Mouse (Mus musculus): ENCODE results near the gene Ofd1.

Gene Ofd1

GRCm38 (mm10) chrX:166359927-166360440 is 80.5 kb downstream of the Ofd1 start:
- DNase-seq (ENCODE audit: low spot score in 2 of 2): no peak

- no peak for DNase-seq (ENCODE audit: low spot score in 2 of 2)
These were observed 81.5 kb downstream of the Ofd1 start for GRCm38 (mm10) chrX:166358955-166359354.

- no peak for DNase-seq (ENCODE audit: low spot score in 2 of 2)
These were observed 84.2 kb downstream of the Ofd1 start for GRCm38 (mm10) chrX:166356276-166356675.

DNA sequence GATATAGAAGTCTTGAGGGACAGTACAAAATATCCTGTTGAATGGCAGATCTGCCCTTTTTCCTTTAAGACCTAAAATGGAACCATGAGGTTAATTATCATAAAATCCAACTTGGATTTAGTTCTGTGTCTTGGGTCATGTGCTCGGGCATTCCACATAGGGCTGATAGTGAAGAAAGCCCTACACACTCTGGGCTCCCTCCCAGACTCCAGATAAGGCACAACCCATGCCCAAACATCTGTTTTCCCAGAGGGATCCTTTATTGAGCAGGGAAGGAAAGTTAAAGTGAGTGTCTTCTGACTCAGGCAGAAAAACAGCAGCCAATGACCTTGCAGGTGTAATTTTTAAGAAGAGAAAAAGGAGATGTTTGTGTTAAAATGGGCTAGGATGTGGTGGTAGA is 85.6 kb downstream of the Ofd1 start:
- DNase-seq (ENCODE audit: low spot score in 2 of 2): no peak

- DNase-seq (ENCODE audit: low spot score in 2 of 2): no peak
These were observed 87.1 kb downstream of the Ofd1 start for GRCm38 (mm10) chrX:166353412-166353811.

DNA sequence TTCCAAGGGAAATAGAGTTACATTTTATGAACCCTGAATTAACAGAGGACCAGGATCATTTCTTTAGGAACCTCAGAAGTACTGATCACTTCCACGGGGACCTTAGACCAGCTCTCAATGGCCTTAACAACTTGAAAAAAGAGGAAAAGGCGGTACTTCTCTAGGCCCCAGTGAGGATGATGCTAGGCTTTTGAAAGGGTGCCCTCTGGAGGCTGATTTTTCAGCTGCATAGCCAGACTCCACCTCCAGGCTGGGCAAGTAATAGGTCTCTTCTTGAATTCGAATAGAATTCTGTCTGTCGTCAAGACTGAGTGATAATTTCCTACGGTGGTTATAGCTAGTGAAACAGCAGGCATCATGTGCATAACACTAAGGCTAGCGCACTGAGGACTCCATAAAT is 88.7 kb downstream of the Ofd1 start:
- peak in 1 of 2 experiments; percentile 82 for DNase-seq (ENCODE audit: low spot score in 2 of 2)

DNA sequence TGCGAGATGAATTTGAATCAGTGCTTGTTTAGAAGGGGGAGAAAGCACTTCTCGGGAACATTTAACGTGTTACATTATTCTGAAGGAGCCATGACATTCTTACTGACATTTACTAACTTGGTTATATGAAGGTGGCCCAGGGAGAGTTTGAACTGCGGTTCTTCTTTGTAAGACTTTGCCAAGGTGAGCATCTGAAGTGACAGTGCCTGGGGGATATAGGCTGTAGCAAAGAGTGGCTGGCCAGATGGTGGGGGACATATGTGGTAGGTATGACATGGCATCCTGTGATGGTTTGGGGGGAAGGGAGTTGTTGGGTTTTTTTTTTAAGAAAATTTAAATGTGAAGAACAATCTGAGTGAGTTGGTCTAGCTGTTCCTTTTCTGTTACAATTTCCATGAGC is 91.9 kb downstream of the Ofd1 start:
- no peak for DNase-seq (ENCODE audit: low spot score in 2 of 2)

DNA sequence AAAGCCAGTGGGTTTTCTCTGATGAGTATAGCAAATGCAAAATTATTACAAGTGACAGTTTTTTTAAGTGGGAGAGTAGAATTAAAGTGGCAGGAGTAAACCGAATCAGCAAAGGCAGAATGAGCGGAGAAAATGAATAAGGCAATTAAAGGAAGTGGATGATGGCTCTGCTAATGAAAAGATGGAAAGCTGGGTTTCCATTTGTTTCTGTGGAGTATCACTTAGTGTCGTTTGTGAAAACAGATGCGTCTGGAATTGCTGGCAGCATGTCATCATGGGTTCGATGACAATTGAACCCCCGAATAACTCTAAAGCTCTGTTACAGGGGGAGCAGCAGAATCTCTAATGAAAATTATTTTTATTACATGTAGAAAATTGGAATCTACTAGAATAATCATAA is 92.4 kb downstream of the Ofd1 start:
- DNase-seq (ENCODE audit: low spot score in 2 of 2): no peak

DNA sequence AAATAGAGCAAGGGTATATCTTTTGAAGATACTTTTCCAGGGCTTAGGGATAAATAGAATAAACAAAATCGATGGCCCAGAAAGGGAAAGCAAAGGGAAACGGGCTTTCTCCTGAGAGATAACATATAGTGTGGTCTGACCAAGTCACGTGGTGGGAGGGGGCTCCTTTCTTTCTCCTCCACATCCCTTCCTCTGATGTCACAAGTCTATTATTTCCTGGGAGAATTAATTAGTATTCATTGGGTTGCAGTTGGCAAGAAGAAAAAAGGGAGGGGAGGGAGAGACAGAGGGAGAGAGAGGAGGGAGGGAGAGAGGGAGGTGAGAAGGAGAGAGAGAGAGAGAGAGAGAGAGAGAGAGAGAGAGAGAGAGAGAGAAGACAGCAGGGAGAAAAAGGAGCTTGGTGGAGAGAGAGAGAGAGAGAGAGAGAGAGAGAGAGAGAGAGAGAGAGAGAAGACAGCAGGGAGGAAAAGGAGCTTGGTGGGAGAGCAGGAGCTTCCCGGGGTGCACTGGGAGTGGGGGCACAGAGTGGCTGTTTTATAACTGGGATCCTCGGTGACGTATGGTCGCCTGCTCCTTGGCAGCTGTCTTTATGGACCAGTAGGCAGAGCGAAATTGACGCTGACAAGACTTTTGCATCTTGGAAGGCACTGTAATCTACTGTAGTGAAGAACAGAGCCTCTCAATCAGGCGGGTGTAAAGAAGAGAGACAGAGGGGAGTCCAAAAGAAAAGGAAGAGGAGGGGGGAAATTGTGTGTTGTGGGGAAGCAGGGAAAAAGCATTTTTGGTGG is 96.1 kb downstream of the Ofd1 start:
- peak in 1 of 2 experiments; percentile 58 for DNase-seq (ENCODE audit: low spot score in 2 of 2)

DNA sequence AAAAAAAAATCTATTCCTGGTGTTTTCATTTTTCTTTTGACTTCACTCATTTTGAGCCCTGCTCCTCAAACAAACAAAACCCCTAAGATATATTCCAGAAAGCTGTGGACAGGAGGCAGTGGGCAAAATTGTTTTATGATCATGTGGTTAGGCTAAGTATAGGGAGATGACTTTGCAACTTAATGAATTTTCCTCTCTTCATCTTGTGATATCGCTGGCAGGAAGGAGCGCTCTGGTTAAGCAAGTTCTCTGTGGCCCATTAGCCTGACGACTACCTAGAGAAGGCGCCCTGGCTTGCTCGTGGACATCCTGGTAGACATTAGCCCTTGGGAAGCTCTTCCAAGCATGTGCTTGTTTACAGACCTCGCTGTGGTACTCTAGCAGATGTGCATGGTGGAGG is 98.7 kb downstream of the Ofd1 start:
- DNase-seq (ENCODE audit: low spot score in 2 of 2): no peak

All from left cerebral cortex, adult 9 months (tissue).